Mouse (Mus musculus) forebrain, embryonic 12.5 days (tissue): ENCODE measurements around the gene Plekhg3. TPM values are rescaled to one million over a fixed set of nuclear protein-coding genes. Genes with fewer than 3 reads are reported as not detected.

Experiments used
- ATAC-seq: fragments of 200-750 bp; cut with Nextera tagmentation; 2 replicates; pipeline ENCODE4 v1.8.0; 2017; ENCODE audit warnings: moderate TSS enrichment; ENCODE audit not compliant: low FRiP score
- H3K27ac ChIP-seq: fragments of 300-500 bp; sonication (generic); 2 replicates; pipeline ENCODE4 v1.5.1; 2016; ENCODE audit warnings: mild to moderate bottlenecking
- H3K27me3 ChIP-seq: fragments of 300-500 bp; sonication (generic); 2 replicates; pipeline ENCODE4 v1.6.1; 2016; ENCODE audit warnings: mild to moderate bottlenecking
- H3K36me3 ChIP-seq: fragments of 300-500 bp; sonication (generic); replicated peaks from 2 replicates; pipeline ENCODE4 v1.6.1; 2016; ENCODE audit warnings: mild to moderate bottlenecking
- H3K4me1 ChIP-seq: fragments of 300-500 bp; sonication (generic); 2 replicates; pipeline ENCODE4 v1.6.1; 2016
- H3K4me2 ChIP-seq: fragments of 300-500 bp; sonication (generic); 2 replicates; pipeline ENCODE4 v1.6.1; 2016; ENCODE audit warnings: mild to moderate bottlenecking, moderate library complexity
- H3K4me3 ChIP-seq: fragments of 300-500 bp; sonication (generic); replicated peaks from 2 replicates; pipeline ENCODE4 v1.5.1; 2016; ENCODE audit warnings: mild to moderate bottlenecking
- H3K9ac ChIP-seq: fragments of 300-500 bp; sonication (generic); 2 replicates; pipeline ENCODE4 v1.6.1; 2016; ENCODE audit warnings: mild to moderate bottlenecking
- H3K9me3 ChIP-seq: fragments of 300-500 bp; sonication (generic); 2 replicates; pipeline ENCODE4 v1.6.1; 2016
- WGBS: fragments of 180-500 bp; shearing (Covaris S2); methylation state at CpG from one replicate; pipeline ENCODE4 v1.1.7; 2016; 5-methylcytosine and 5-hydroxymethylcytosine counted together
- polyA plus RNA-seq: library from polyadenylated mRNA; unstranded; fragments of >200 nt; fragmentation: Nextera tagmentation; extraction: Ambion mirVana; gene quantifications from 2 replicates; pipeline ENCODE4 v1.2.1, GENCODE M21; 2016

The Plekhg3 gene
- polyA plus RNA-seq, 1 experiment from 2014 or later = 1.0 TPM

DNA sequence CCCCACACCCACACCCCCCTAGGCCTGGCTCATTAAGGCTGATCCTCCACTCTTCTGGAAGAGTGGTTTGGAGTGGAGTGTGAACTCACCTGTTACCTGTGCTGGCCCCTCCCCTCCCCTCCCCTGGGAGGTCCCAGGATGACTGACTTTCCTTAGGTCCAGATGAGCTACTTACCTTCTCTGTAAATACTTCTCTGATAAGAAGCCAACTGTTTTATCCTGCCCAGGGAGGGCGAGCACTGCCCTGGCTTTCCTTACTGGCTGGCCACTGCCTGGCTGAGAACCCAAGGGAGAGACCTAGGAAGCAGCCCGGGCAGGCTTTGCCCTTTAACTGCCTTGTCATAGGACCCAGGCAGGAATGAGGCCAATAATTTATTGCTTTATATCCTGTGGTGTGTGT, 47.8 kb downstream of the Plekhg3 start:
- H3K4me1 ChIP-seq = 0 out of 2 replicates have a peak, but pooled peaks cover 4% of the 10 kb centered on the region
- H3K36me3 ChIP-seq = no peaks in the 10 kb centered on the region
- no peak overlapping the region for H3K27ac ChIP-seq
- no peak overlapping the region for H3K4me3 ChIP-seq
- H3K27me3 ChIP-seq = no peaks in the 10 kb centered on the region
- no peaks in the 10 kb centered on the region for H3K9me3 ChIP-seq
- no peak for ATAC-seq
- H3K9ac ChIP-seq = no peak overlapping the region
- no peak overlapping the region for H3K4me2 ChIP-seq
- 93% methylated on average over 2 of the region's 2 CpGs for WGBS

DNA sequence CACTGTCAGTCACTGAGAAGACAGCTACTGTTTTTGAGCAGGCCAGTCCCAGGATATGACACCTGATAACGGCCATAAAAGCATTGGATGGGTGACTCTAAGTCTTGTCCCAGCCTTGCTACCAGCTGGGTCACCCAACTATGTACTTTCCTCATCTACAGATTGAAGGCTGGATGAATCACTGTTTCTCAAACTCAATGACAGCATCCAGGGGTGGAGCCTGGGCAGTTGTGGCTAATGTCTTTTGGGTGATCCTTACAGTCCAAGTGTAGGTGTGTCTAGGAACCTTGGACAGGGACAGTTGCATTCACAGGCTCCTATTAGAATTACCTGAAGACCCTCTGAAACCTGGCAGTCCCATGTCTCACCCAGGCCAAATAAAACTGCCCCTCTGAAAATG, 49.1 kb downstream of the Plekhg3 start:
- no peaks in the 10 kb centered on the region for H3K9me3 ChIP-seq
- H3K4me2 ChIP-seq = no peak overlapping the region
- WGBS = 85% methylated on average over 1 of the region's 1 CpGs
- ATAC-seq = no peak
- H3K9ac ChIP-seq = no peak overlapping the region
- H3K4me3 ChIP-seq = no peak overlapping the region
- 0 out of 2 replicates have a peak, but pooled peaks cover 4% of the 10 kb centered on the region for H3K4me1 ChIP-seq
- H3K27me3 ChIP-seq = no peaks in the 10 kb centered on the region
- H3K36me3 ChIP-seq = no peaks in the 10 kb centered on the region
- no peak overlapping the region for H3K27ac ChIP-seq

GRCm38 (mm10) chr12:76582139-76582538, 51.4 kb downstream of the Plekhg3 start:
- H3K36me3 ChIP-seq = no peaks in the 10 kb centered on the region
- H3K27me3 ChIP-seq = no peaks in the 10 kb centered on the region
- no peak overlapping the region for H3K4me2 ChIP-seq
- WGBS = 87% methylated on average over 3 of the region's 3 CpGs
- H3K4me1 ChIP-seq = 0 out of 2 replicates have a peak, but pooled peaks cover 4% of the 10 kb centered on the region
- no peak for ATAC-seq
- H3K27ac ChIP-seq = no peak overlapping the region
- no peak overlapping the region for H3K9ac ChIP-seq
- no peak overlapping the region for H3K4me3 ChIP-seq
- H3K9me3 ChIP-seq = 0 out of 2 replicates have a peak, but pooled peaks cover 2% of the 10 kb centered on the region

GRCm38 (mm10) chr12:76582841-76583240, 52.1 kb downstream of the Plekhg3 start:
- no peak overlapping the region for H3K27ac ChIP-seq
- 30% methylated on average over 6 of the region's 6 CpGs for whole genome bisulfite sequencing
- no peak for ATAC-seq

DNA sequence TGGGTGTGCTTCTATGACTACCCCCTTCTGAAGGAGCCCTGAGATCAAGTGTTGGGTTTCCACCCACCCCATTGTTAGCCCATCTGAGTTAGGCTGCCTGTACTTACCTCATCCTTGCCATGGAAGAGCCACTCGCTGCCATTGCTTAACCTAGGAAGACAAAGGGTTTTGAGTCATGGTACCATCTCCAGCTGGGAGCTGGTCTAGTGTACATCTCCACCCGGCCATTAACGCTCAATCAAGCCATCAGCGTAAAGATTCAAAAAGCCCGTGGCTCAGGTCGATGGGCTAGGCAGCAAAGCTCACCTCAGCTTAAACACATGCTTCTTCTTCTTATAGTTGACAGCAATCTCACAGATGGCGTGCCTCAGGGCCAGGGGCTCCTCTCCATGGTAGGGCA, 52.8 kb downstream of the Plekhg3 start:
- H3K36me3 ChIP-seq = no peaks in the 10 kb centered on the region
- no peak overlapping the region for H3K4me3 ChIP-seq

More at GRCm38 (mm10) chr12:76582841-76583240, 52.1 kb downstream of the Plekhg3 start:
- Histone ChIP-seq H3K9ac (no peak overlapping the region), H3K4me2 (no peak overlapping the region), H3K27me3 (no peaks in the 10 kb centered on the region), H3K4me1 (0 out of 2 replicates have a peak, but pooled peaks cover 4% of the 10 kb centered on the region), H3K36me3 (no peaks in the 10 kb centered on the region), H3K9me3 (0 out of 2 replicates have a peak, but pooled peaks cover 2% of the 10 kb centered on the region), H3K4me3 (no peak overlapping the region)

DNA sequence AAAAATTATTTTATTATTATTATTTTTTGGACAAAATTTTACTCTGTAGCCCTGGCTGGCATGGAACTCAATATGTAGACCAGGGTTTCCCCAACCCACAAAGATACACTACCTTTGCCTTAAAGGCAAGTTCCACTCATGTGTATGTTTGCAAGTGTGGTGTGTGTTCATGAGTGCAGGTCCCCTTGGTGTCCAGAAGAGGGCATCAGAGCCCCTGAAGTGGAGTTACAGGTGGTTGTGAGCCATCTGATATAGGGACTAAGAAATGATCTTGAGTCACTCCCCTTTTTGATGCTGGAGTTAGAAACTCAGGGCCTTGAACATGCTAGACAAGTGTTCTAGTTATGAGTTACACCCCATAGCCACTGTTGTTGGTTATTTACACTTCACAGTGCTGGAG, 54.3 kb downstream of the Plekhg3 start:
- Histone ChIP-seq H3K9me3 (0 out of 2 replicates have a peak, but pooled peaks cover 2% of the 10 kb centered on the region), H3K27me3 (no peaks in the 10 kb centered on the region), H3K27ac (no peak overlapping the region), H3K4me1 (0 out of 2 replicates have a peak, but pooled peaks cover 4% of the 10 kb centered on the region), H3K4me2 (no peak overlapping the region), H3K4me3 (no peak overlapping the region), H3K9ac (no peak overlapping the region), H3K36me3 (no peaks in the 10 kb centered on the region)
- ATAC-seq = no peak

More for the DNA sequence above, 52.8 kb downstream of the Plekhg3 start:
- H3K4me2 ChIP-seq = no peak overlapping the region
- 0 out of 2 replicates have a peak, but pooled peaks cover 2% of the 10 kb centered on the region for H3K9me3 ChIP-seq
- no peak overlapping the region for H3K9ac ChIP-seq
- no peak overlapping the region for H3K27ac ChIP-seq
- H3K27me3 ChIP-seq = no peaks in the 10 kb centered on the region
- WGBS = 87% methylated on average over 7 of the region's 7 CpGs
- no peak for ATAC-seq
- H3K4me1 ChIP-seq = 0 out of 2 replicates have a peak, but pooled peaks cover 4% of the 10 kb centered on the region

DNA sequence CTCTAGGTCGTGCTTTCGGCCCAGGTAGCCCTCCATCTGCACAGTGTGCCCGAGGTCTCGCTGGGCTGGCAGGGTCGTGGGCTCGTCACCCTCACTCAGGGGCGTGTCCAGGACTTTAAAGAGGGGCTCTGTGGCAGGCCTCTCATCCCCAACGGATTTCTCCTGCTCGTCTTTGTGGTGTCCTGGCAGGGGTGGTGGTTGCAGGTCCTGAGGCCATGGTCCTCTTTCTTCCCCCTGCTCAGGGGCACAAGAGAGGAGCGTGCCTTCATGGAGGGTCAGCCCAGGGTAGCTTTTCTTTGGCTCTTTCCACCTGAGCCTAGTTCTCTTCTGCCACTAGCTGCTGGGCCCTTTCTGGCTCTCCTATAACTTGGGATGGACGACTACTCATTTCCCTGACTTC, 56.7 kb downstream of the Plekhg3 start:
- Histone ChIP-seq H3K4me1 (0 out of 2 replicates have a peak, but pooled peaks cover 4% of the 10 kb centered on the region), H3K9ac (no peak overlapping the region), H3K9me3 (0 out of 2 replicates have a peak, but pooled peaks cover 2% of the 10 kb centered on the region), H3K36me3 (no peaks in the 10 kb centered on the region), H3K27me3 (no peaks in the 10 kb centered on the region), H3K27ac (no peak overlapping the region), H3K4me3 (no peak overlapping the region), H3K4me2 (no peak overlapping the region)
- WGBS = 62% methylated on average over 11 of the region's 11 CpGs
- ATAC-seq = no peak

GRCm38 (mm10) chr12:76589531-76589930, 58.8 kb downstream of the Plekhg3 start:
- 86% methylated on average over 6 of the region's 6 CpGs for WGBS
- Histone ChIP-seq H3K4me3 (no peak overlapping the region), H3K36me3 (no peaks in the 10 kb centered on the region), H3K9ac (no peak overlapping the region), H3K4me2 (no peak overlapping the region), H3K4me1 (peaks cover 12% of the 10 kb centered on the region), H3K27ac (no peak overlapping the region), H3K27me3 (no peaks in the 10 kb centered on the region), H3K9me3 (0 out of 2 replicates have a peak, but pooled peaks cover 2% of the 10 kb centered on the region)
- no peak for ATAC-seq

- Histone ChIP-seq H3K4me1 (peaks cover 12% of the 10 kb centered on the region), H3K27ac (no peak overlapping the region), H3K9ac (no peak overlapping the region), H3K27me3 (0 out of 2 replicates have a peak, but pooled peaks cover 8% of the 10 kb centered on the region), H3K9me3 (no peaks in the 10 kb centered on the region), H3K36me3 (no peaks in the 10 kb centered on the region), H3K4me2 (no peak overlapping the region), H3K4me3 (no peak overlapping the region)
- 71% methylated on average over 3 of the region's 3 CpGs for WGBS
- no peak for ATAC-seq
These were observed 60.3 kb downstream of the Plekhg3 start for GRCm38 (mm10) chr12:76591037-76591436.

GRCm38 (mm10) chr12:76592213-76592612, 61.5 kb downstream of the Plekhg3 start:
- H3K4me3 ChIP-seq = no peak overlapping the region
- H3K27ac ChIP-seq = no peak overlapping the region
- no peak for ATAC-seq
- H3K27me3 ChIP-seq = 0 out of 2 replicates have a peak, but pooled peaks cover 8% of the 10 kb centered on the region
- H3K4me2 ChIP-seq = no peak overlapping the region
- 53% methylated on average over 1 of the region's 1 CpGs for WGBS
- H3K4me1 ChIP-seq = peaks cover 12% of the 10 kb centered on the region
- H3K36me3 ChIP-seq = no peaks in the 10 kb centered on the region
- no peaks in the 10 kb centered on the region for H3K9me3 ChIP-seq
- no peak overlapping the region for H3K9ac ChIP-seq

DNA sequence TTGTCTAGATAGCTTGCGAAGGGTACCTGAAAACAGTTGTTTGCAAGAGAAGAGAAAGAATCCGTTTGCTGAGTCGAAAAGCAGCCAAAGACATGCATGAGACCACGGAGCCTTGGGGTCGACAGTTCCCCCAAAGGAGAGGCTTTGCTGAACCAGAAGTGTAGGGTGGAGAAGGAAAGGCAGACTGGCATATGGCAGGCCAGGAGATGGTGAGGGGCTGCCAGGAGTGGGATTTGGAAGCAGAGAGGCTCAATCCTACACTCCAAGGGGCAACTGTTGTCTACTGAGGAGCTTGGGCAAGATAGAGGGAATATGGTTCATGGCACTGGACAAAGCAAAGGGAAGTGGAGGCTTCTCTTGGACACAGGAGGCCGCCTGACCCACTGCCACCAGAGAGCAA, 62.6 kb downstream of the Plekhg3 start:
- Histone ChIP-seq H3K4me2 (no peak overlapping the region), H3K27me3 (0 out of 2 replicates have a peak, but pooled peaks cover 8% of the 10 kb centered on the region), H3K36me3 (no peaks in the 10 kb centered on the region), H3K27ac (no peak overlapping the region), H3K4me1 (peaks cover 12% of the 10 kb centered on the region), H3K9me3 (no peaks in the 10 kb centered on the region), H3K9ac (no peak overlapping the region), H3K4me3 (no peak overlapping the region)
- WGBS = 84% methylated on average over 6 of the region's 6 CpGs
- ATAC-seq = no peak

DNA sequence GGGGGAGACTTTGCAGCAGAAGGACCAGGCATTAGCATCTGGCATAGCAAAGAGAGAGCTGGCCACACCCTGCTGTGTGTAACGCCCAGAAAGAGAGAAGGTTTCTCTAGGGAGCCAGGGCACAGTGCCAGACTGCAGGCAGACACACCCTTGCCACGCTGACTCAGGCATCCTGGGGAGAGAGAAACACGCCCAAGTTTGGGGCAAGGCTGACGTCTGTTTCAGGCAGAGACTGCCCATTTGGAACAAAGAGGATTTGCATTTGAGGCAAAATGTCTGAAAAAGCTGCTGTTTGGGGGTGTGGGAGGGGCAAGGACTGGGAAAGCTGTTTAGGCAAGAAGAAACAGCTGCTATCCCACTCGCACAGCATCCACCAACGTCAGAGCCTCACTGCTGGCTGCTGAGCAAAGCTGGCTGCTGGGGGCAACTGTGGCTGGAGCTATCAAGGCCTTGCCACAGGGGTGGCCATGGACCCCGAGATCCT, 63.2 kb downstream of the Plekhg3 start:
- Histone ChIP-seq H3K9ac (peak overlapping the region; percentile 18; the same call in 1 of the 2 replicates), H3K4me2 (no peak overlapping the region), H3K4me3 (no peak overlapping the region), H3K36me3 (no peaks in the 10 kb centered on the region), H3K27me3 (0 out of 2 replicates have a peak, but pooled peaks cover 8% of the 10 kb centered on the region), H3K4me1 (peaks cover 12% of the 10 kb centered on the region), H3K27ac (peak overlapping the region; percentile 37; the same call in 1 of the 2 replicates), H3K9me3 (no peaks in the 10 kb centered on the region)
- no peak for ATAC-seq
- 12% methylated on average over 7 of the region's 7 CpGs for WGBS

DNA sequence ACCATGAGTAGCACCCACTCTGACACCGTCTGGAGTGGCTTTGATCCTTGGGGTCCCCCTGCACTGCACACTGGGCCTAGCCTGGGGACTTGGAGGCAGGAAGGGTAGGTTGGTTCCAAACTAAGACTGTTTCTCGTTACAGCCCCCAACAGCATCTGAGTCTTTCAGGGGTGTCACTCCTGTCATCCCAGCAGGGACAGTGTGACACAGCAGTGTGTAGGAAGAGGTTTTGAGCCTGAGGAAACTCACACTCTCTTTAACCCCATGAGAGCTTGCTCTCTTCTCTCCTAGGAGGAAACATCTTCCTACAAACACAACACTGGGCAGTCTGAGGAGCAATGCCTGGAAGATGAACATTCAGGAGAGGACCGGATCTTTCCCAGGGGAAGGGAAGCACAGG, 63.9 kb downstream of the Plekhg3 start:
- H3K27me3 ChIP-seq = 0 out of 2 replicates have a peak, but pooled peaks cover 8% of the 10 kb centered on the region
- H3K4me2 ChIP-seq = no peak overlapping the region
- H3K9me3 ChIP-seq = no peaks in the 10 kb centered on the region
- 69% methylated on average over 3 of the region's 3 CpGs for WGBS
- H3K36me3 ChIP-seq = no peaks in the 10 kb centered on the region
- no peak overlapping the region for H3K4me3 ChIP-seq
- 0 out of 2 replicates have a peak overlapping the region, but pooled peaks have one; percentile 18 for H3K9ac ChIP-seq
- peaks cover 12% of the 10 kb centered on the region for H3K4me1 ChIP-seq
- peak overlapping the region; percentile 37; the same call in 1 of the 2 replicates for H3K27ac ChIP-seq
- no peak for ATAC-seq
